Mouse (Mus musculus) layer of hippocampus, adult 2 months (tissue): ENCODE measurements around the gene Tmco4. TPM values are rescaled to one million over a fixed set of nuclear protein-coding genes. Genes with fewer than 3 reads are reported as not detected.

Experiments
- DNase-seq, 2 experiments: peaks; one replicate each; pipeline ENCODE4 v3.0.0; 2022; ENCODE audit warnings: low spot score in 2 of 2
- H3K27ac ChIP-seq: fragments of 200-600 bp; 2 replicates; pipeline ENCODE4 v1.8.1; 2022
- H3K4me3 ChIP-seq: fragments of 200-600 bp; 2 replicates; pipeline ENCODE4 v1.8.1; 2022; ENCODE audit warnings: mild to moderate bottlenecking
- CTCF ChIP-seq: fragments of 200-600 bp; conservative IDR thresholded peaks from 2 replicates; pipeline ENCODE4 v1.8.1; 2022; ENCODE audit warnings: antibody characterized with exemption, mild to moderate bottlenecking, moderate library complexity
- total RNA-seq, 2 experiments: library from RNA; stranded (reverse); gene quantifications; 2 replicates each; pipeline ENCODE4 v1.2.3; 2021

The Tmco4 gene
- total RNA-seq, 2 experiments from 2014 or later = 1.6 to 4.2 TPM

DNA sequence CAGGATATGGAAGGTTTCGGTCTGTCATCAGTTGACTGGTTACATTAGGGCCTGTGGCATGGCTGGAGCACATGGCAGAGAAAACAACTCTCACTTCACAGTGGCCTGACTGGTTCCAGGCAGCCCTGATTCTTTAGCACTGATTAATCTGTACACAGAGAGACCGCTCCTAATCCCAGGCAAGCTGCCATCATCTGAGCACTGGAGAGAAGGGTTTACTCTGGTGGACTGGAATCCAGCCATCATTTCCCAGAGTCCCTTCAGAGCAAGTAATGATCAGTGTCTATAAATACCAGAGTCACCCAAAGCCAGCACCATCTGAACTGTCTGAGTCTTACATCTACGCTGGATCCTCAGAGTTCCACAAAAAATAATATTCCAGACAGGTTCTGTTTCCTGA, 63.1 kb downstream of the Tmco4 start:
- TF ChIP-seq CTCF = no peak
- H3K27ac ChIP-seq = peak overlapping the region; percentile 73
- peak in 1 of 2 experiments; percentile 38 for DNase-seq
- no peak overlapping the region for H3K4me3 ChIP-seq

- peak overlapping the region; percentile 72 for H3K27ac ChIP-seq
- H3K4me3 ChIP-seq = no peak overlapping the region
- DNase-seq = peak in 1 of 2 experiments; percentile 47
- no peak for TF ChIP-seq CTCF
Measured at GRCm38 (mm10) chr4:139037795-139038607, 65.3 kb downstream of the Tmco4 start.

DNA sequence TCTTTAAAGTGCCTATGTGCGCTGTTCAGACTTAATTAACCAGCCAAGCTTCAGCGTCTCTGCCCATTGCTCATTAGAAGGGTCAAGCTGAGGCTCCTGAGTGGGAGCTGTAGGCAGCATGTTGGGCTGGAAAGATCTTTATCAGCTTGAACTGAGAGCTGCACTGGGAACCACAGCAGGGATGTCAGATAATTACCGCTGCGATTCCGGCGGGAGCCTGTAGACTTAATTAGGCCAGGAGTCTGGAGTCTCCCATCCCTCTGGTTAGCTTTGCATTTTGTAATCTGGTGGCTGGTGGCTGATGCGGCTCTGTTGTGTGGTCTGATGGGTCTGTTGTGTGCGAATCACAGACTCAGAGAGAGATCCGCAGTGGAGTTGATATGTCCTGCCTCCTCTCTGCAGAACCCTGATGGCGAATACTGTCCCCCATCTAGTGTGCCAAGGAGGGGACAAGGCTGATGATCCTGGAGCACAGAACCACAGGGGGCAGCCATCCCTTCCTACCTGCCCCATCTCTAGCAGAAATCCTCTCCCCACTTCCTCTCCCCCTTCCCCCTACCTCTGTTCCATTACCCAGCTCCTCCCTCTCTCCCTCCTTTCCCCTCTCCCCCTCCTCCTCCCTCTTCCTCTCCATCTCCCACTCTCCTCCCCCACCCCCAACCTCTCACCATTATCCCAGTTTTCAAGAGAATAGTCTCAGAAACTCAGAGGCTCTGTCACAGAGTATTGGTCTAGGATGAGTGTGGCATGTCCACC, 67.6 kb downstream of the Tmco4 start:
- no peak for DNase-seq
- no peak overlapping the region for H3K4me3 ChIP-seq
- no peak for TF ChIP-seq CTCF
- peak overlapping the region; percentile 51 for H3K27ac ChIP-seq

DNA sequence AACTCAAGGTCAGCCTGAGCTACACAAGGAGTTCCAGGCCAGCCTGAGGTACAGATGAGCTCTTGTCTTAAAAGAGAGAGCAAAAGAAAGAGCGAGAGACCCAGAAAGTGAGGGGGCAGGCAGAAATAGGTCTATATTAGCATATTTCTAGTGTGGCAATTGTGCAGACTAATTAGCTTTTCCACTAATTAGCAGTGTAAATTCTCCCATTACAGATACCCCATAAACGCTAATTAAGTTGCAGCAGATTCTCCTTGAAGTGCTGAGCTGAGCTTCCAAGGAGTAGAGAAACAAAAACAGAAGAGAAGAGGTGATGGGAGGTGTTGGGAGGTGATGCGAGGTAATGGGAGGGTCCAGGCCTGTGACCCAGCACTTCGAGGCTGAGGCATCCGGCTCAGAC, 69.9 kb downstream of the Tmco4 start:
- no peak overlapping the region for H3K4me3 ChIP-seq
- H3K27ac ChIP-seq = no peak overlapping the region
- DNase-seq = no peak
- no peak for TF ChIP-seq CTCF

- no peak overlapping the region for H3K27ac ChIP-seq
- DNase-seq = no peak
- no peak overlapping the region for H3K4me3 ChIP-seq
- no peak for TF ChIP-seq CTCF
Measured at GRCm38 (mm10) chr4:139043600-139043999, 70.9 kb downstream of the Tmco4 start.

DNA sequence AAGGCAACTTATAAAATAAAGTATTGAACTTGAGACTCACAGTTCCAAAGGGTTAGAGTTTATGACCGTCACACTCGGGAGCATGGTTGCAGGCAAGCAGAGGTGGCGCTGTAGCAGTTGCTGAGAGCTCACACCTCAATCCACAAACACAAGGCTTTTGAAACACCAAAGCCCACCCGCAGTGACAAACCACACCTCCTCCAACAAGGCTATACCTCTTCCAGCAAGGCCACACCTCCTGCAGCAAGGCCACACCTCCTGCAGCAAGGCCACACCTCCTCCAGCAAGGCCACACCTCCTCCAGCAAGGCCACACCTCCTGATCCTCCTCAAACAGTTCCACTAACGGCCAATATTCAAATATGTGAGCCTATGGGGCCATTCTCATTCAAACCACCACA, 71.9 kb downstream of the Tmco4 start:
- TF ChIP-seq CTCF = no peak
- Histone ChIP-seq H3K27ac (no peak overlapping the region), H3K4me3 (no peak overlapping the region)
- DNase-seq = no peak

DNA sequence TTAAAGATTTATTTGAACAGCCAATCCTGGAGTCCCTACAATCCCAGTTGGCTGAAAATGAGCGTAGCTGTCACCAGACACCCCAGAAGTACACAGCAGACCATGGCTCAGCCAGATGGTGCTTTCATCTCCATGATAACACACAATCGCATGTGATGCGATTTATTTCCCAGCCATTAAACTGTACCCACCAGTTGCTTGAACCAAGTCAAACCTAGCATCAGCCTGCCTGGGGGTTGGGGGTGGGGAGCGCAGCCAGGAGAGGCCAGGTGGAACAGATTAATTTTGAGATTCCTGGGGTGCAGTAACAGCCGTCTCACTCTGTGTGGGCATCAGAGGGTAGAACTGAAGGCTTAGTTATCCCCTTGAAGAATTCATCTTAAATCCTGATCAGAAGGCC, 73.7 kb downstream of the Tmco4 start:
- Histone ChIP-seq H3K4me3 (no peak overlapping the region), H3K27ac (peak overlapping the region; percentile 43; the same call in 1 of the 2 replicates)
- peak in 1 of 2 experiments; percentile 58 for DNase-seq
- TF ChIP-seq CTCF = no peak

GRCm38 (mm10) chr4:139048518-139048917, 75.8 kb downstream of the Tmco4 start:
- Histone ChIP-seq H3K4me3 (no peak overlapping the region), H3K27ac (no peak overlapping the region; the same call in 1 of the 2 replicates)
- no peak for TF ChIP-seq CTCF
- no peak for DNase-seq

- TF ChIP-seq CTCF = no peak
- Histone ChIP-seq H3K27ac (peak overlapping the region; percentile 61; the same call in 1 of the 2 replicates), H3K4me3 (no peak overlapping the region)
- no peak for DNase-seq
Measured at GRCm38 (mm10) chr4:139052796-139053195, 80.1 kb downstream of the Tmco4 start.

DNA sequence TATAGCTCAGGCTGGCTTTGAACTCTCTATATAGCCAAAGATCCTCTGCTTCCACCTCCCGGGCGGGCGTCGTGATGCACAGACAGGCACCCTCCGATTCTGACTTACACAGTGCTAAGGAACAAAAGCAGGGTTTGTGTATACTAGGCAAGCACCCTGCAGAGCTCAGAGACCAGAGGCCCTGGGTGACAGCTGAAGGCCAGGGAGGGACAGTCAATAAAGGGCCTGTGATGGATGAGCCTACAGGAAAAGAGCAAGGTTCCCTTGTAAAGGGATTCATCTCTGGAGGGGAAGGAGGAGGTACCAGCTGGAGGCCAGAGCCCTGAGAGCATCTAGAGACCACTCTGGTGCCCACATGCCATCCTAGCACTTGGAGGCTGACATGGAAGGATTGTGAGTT, 80.7 kb downstream of the Tmco4 start:
- TF ChIP-seq CTCF = no peak
- no peak for DNase-seq
- Histone ChIP-seq H3K4me3 (no peak overlapping the region), H3K27ac (0 out of 2 replicates have a peak overlapping the region, but pooled peaks have one; percentile 61)

- TF ChIP-seq CTCF = peak; percentile 80
- Histone ChIP-seq H3K27ac (no peak overlapping the region), H3K4me3 (no peak overlapping the region)
- DNase-seq = peak; percentile 60 to 77
Measured at GRCm38 (mm10) chr4:139054300-139054923, 81.7 kb downstream of the Tmco4 start.

GRCm38 (mm10) chr4:139055336-139055735, 82.6 kb downstream of the Tmco4 start:
- Histone ChIP-seq H3K4me3 (no peak overlapping the region), H3K27ac (no peak overlapping the region)
- TF ChIP-seq CTCF = no peak
- no peak for DNase-seq

GRCm38 (mm10) chr4:139055744-139056143, 83.1 kb downstream of the Tmco4 start:
- no peak overlapping the region for H3K4me3 ChIP-seq
- no peak for TF ChIP-seq CTCF
- no peak overlapping the region for H3K27ac ChIP-seq
- DNase-seq = no peak
